Mouse (Mus musculus): ENCODE measurements at regions not wholly inside any gene's neighbourhood (a gene's known extent, or its start where the extent isn't known, plus 50 kb on each side); places are given as distances from the start of the nearest gene placed in this dataset.

- no peak for DNase-seq (ENCODE audit: low spot score)
These were observed 116.9 kb downstream of the Spry2 start for GRCm38 (mm10) chr14:105779760-105780159.

GRCm38 (mm10) chr14:105779349-105779748 lies 117.3 kb downstream of the Spry2 start:
- peak; percentile 32 for DNase-seq (ENCODE audit: low spot score)

- DNase-seq (ENCODE audit: low spot score): no peak
These were observed 122.9 kb downstream of the Spry2 start for GRCm38 (mm10) chr14:105773674-105774073.

GRCm38 (mm10) chr14:105767100-105767499 lies 129.5 kb downstream of the Spry2 start:
- DNase-seq (ENCODE audit: low spot score): no peak

GRCm38 (mm10) chr14:105752509-105753375 lies 143.9 kb downstream of the Spry2 start:
- DNase-seq (ENCODE audit: low spot score): no peak

GRCm38 (mm10) chr14:105751762-105752161 lies 144.9 kb downstream of the Spry2 start:
- DNase-seq (ENCODE audit: low spot score): no peak

GRCm38 (mm10) chr14:105744578-105744977 lies 152.0 kb downstream of the Spry2 start:
- no peak for DNase-seq (ENCODE audit: low spot score)

- peak; percentile 18 for DNase-seq (ENCODE audit: low spot score)
These were observed 152.5 kb downstream of the Spry2 start for GRCm38 (mm10) chr14:105744125-105744524.

- DNase-seq (ENCODE audit: low spot score): peak; percentile 54
These were observed 155.7 kb downstream of the Spry2 start for GRCm38 (mm10) chr14:105740889-105741288.

GRCm38 (mm10) chr14:105738568-105738967 lies 158.1 kb downstream of the Spry2 start:
- DNase-seq (ENCODE audit: low spot score): no peak

GRCm38 (mm10) chr14:105736352-105736751 lies 160.3 kb downstream of the Spry2 start:
- DNase-seq (ENCODE audit: low spot score): no peak

GRCm38 (mm10) chr14:105734291-105734690 lies 162.3 kb downstream of the Spry2 start:
- no peak for DNase-seq (ENCODE audit: low spot score)

- peak; percentile 13 for DNase-seq (ENCODE audit: low spot score)
These were observed 163.4 kb downstream of the Spry2 start for GRCm38 (mm10) chr14:105733013-105733728.

- peak; percentile 71 for DNase-seq (ENCODE audit: low spot score)
These were observed 164.2 kb downstream of the Spry2 start for GRCm38 (mm10) chr14:105732221-105733012.

- DNase-seq (ENCODE audit: low spot score): no peak
These were observed 165.8 kb downstream of the Spry2 start for GRCm38 (mm10) chr14:105730786-105731185.

GRCm38 (mm10) chr14:105728841-105729240 lies 167.8 kb downstream of the Spry2 start:
- DNase-seq (ENCODE audit: low spot score): no peak

GRCm38 (mm10) chr14:105725741-105726140 lies 170.9 kb downstream of the Spry2 start:
- no peak for DNase-seq (ENCODE audit: low spot score)

- no peak for DNase-seq (ENCODE audit: low spot score)
These were observed 173.7 kb downstream of the Spry2 start for GRCm38 (mm10) chr14:105722923-105723322.

- DNase-seq (ENCODE audit: low spot score): no peak
These were observed 175.0 kb downstream of the Spry2 start for GRCm38 (mm10) chr14:105721576-105721975.

- DNase-seq (ENCODE audit: low spot score): no peak
These were observed 175.7 kb downstream of the Spry2 start for GRCm38 (mm10) chr14:105720816-105721510.

- DNase-seq (ENCODE audit: low spot score): no peak
These were observed 177.8 kb downstream of the Spry2 start for GRCm38 (mm10) chr14:105718676-105719441.

All from urinary bladder, postnatal 14 days (tissue).